Mouse (Mus musculus): ENCODE data around the gene Fcrl6.

Fcrl6 gene

DNA sequence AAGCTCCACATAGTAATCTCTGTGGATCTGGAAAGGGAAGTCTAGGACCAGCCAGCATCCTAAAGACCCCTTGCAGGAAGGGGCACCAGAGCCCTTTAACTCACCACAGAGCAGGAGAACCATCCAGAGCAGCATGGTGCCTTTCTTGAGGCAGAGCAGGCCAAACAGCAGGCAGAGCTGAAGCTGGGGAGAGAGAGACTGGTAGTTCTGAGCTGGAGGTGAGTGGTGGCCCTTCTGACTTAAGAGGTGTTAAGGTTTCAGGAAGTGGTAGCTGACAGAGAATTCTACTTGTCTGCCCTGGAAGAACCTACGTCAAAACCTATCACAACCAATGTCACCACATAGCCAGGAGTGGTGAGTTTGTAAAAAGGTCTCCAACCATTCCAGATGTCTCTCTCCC is at the start of gene Fcrl6:
Gene Fcrl6, minus strand, starts transcription at position 226 of the 400 bp plus-strand sequence.
- ChIA-PET POLR2A (no interaction called here), CTCF (interaction anchor here in 1 of 4 experiments (1.0 kb wide), 1 partner anchor 73 kb away, joined by 3 read pairs; no protein-coding TSS in a partner anchor)

GRCm38 (mm10) chr1:172651288-172651987 is 49.1 kb upstream of the Fcrl6 start:
- POLR2A ChIA-PET: interaction anchor here in 2 of 4 experiments (0.5 to 0.6 kb wide), 2 partner anchors 146 to 196 kb away, joined by 3 read pairs; no protein-coding TSS in a partner anchor
- CTCF ChIA-PET: interaction anchor here in 2 of 4 experiments (0.7 to 1.3 kb wide), 2 partner anchors 751 to 857 kb away, joined by 3 read pairs; no protein-coding TSS in a partner anchor

DNA sequence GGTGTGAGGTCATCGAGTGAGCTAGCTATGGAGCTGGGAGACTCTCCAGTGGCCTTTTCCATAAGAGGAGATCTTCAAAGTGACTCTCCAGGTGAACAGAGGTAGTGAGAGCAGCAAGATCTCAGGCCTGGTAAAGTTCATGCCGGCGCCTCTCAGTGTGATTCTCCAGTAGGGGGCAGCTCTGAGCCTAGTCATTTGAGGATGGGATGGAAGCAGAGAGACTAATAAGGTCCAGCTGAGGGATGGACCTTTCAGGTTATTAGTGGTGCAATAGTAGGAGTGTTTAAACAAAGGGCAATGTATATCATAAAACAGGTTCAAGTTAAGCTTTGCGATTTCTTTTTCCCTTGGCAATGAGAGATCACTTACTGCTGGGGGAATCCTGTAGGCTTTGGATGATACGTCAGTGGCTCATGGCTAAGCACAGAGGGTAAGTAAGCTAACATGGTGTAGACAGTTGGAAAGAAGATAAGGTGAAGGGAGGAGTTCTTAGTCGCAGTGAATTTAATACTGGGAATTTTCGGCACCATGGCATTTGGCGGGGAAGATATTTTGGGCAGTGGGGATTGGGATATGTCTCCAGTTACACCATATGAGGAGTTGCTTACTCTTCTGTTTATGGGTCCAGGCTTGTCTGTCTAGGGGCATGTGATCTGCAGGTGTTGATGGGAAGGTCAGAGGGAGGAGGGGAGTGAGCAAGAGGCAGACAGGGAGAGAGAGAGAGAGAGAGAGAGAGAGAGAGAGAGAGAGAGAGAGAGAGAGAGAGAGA is 48.4 kb upstream of the Fcrl6 start:
- ChIA-PET POLR2A (interaction anchor here in 1 of 4 experiments (0.6 to 0.8 kb wide), 2 partner anchors 146 to 706 kb away, joined by 3 read pairs; no protein-coding TSS in a partner anchor), CTCF (interaction anchor here in 3 of 4 experiments (0.5 to 1.5 kb wide), 6 partner anchors 31 to 858 kb away, joined by 3 to 4 read pairs (median 3); no protein-coding TSS in a partner anchor)

- POLR2A ChIA-PET: no interaction called here
- CTCF ChIA-PET: interaction anchor here in 1 of 4 experiments (0.6 kb wide), 1 partner anchor 108 kb away, joined by 3 read pairs; no protein-coding TSS in a partner anchor
Observed at GRCm38 (mm10) chr1:172649396-172649795, 47.0 kb upstream of the Fcrl6 start.

GRCm38 (mm10) chr1:172647236-172647635 is 44.9 kb upstream of the Fcrl6 start:
- CTCF ChIA-PET: no interaction called here
- POLR2A ChIA-PET: no interaction called here

DNA sequence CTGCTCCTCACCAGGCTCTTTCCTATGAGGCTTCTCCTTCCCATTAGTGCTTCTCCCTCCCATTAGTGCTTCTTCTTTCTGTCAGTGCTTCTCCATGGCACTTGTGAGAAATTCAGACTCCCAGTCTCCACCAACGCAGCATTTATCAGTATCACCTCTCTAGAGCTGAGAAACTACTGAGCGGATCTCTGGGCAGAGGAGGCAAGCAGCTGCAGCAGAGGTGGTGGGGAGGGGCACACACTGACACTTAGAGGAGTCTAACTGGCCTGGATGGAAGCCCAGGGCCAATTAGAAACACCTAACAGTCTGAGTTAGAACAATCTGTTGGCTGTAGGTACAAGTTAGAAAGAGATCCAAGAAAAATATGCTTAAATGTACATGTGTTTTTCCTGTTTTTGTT is 36.4 kb upstream of the Fcrl6 start:
- ChIA-PET CTCF (no interaction called here), POLR2A (no interaction called here)

GRCm38 (mm10) chr1:172637801-172638200 is 35.5 kb upstream of the Fcrl6 start:
- ChIA-PET CTCF (interaction anchor here in 3 of 4 experiments (0.6 to 1.5 kb wide), 6 partner anchors 20 to 342 kb away, joined by 3 to 4 read pairs (median 3); no protein-coding TSS in a partner anchor), POLR2A (no interaction called here)

DNA sequence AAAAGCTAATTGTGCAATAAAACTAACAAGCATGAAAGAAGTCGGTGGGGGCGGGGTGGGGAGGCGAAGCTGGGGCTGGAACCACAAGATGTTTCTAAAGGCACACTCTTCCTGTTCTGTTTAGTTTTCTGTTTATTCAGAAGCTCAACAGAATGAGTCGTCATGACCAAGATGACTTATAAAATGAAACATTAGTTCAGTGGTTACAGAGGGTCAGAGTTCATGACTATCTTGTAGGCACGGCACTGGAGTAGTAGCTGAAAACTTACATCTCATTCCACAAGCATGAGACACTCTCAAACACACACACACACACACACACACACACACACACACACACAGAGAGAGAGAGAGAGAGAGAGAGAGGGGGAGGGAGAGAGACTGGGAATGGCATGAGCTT is 33.9 kb upstream of the Fcrl6 start:
- CTCF ChIA-PET: interaction anchor here in 2 of 4 experiments (1.1 to 1.2 kb wide), 2 partner anchors 107 kb away, joined by 3 read pairs; no protein-coding TSS in a partner anchor
- POLR2A ChIA-PET: interaction anchor here in 1 of 4 experiments (0.6 kb wide), 1 partner anchor 110 kb away, joined by 3 read pairs; no protein-coding TSS in a partner anchor

GRCm38 (mm10) chr1:172635258-172635657 is 32.9 kb upstream of the Fcrl6 start:
- ChIA-PET POLR2A (no interaction called here), CTCF (interaction anchor here in 1 of 4 experiments (4.2 kb wide), 1 partner anchor 106 kb away, joined by 37 read pairs; no protein-coding TSS in a partner anchor)

- POLR2A ChIA-PET: interaction anchor here in 1 of 4 experiments (1.5 kb wide), 1 partner anchor 23 kb away, joined by 3 read pairs; no protein-coding TSS in a partner anchor
- CTCF ChIA-PET: interaction anchor here (0.7 to 4.2 kb wide), 8 partner anchors 15 to 144 kb away, joined by 3 to 37 read pairs (median 8); no protein-coding TSS in a partner anchor
Observed at GRCm38 (mm10) chr1:172634136-172634535, 31.8 kb upstream of the Fcrl6 start.

- POLR2A ChIA-PET: interaction anchor here in 2 of 4 experiments (1.2 to 1.8 kb wide), 4 partner anchors 25 to 118 kb away, joined by 3 to 5 read pairs (median 4); partner anchors contain the start of gene Cfap45 (in 1 of the 2)
Observed at GRCm38 (mm10) chr1:172632451-172633326, 30.3 kb upstream of the Fcrl6 start, which contains the start of gene Dusp23. Gene Dusp23, minus strand, starts transcription at chr1:172632962.

GRCm38 (mm10) chr1:172631721-172632120 is 29.4 kb upstream of the Fcrl6 start:
- ChIA-PET POLR2A (interaction anchor here in 1 of 4 experiments (1.2 to 1.8 kb wide), 3 partner anchors 69 to 117 kb away, joined by 3 to 5 read pairs (median 4); partner anchors contain the start of gene Cfap45), CTCF (interaction anchor here in 3 of 4 experiments (0.7 to 4.2 kb wide), 6 partner anchors 11 to 223 kb away, joined by 3 to 37 read pairs (median 5); no protein-coding TSS in a partner anchor)

More at GRCm38 (mm10) chr1:172632451-172633326, 30.3 kb upstream of the Fcrl6 start, which contains the start of gene Dusp23:
- CTCF ChIA-PET: interaction anchor here (0.5 to 4.2 kb wide), 32 partner anchors 9 to 801 kb away, joined by 3 to 37 read pairs (median 4); partner anchors contain the start of genes Cfap45 (in 1 of the 4), Copa (in 1 of the 4), Ncstn (in 1 of the 4) and Tagln2 (in 1 of the 4)

DNA sequence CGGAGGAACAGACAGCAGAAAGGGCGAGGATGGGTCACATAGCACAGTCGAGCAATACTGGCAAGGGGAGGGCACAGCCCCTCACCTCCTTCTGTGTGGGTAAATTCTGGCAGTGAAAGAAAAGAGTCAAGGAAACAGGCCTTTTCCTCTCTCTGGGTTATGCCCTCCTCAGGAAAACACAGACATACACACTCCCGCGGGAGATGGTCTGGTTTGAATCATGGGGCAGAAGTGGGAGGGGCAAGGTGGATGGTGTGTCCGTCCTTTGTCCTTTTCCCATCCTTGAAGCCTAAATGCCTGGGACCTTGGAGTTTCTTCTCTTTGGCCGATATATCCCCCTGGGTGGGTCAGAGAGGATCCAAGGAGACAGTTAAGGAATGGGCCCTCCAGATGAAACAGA is 27.5 kb upstream of the Fcrl6 start:
- ChIA-PET POLR2A (interaction anchor here in 1 of 4 experiments (0.6 kb wide), 1 partner anchor 1328 kb away, joined by 3 read pairs; no protein-coding TSS in a partner anchor), CTCF (no interaction called here)

- CTCF ChIA-PET: interaction anchor here in 1 of 4 experiments (1.1 kb wide), 1 partner anchor 97 kb away, joined by 3 read pairs; no protein-coding TSS in a partner anchor
Observed at GRCm38 (mm10) chr1:172626306-172626705, 24.0 kb upstream of the Fcrl6 start.

GRCm38 (mm10) chr1:172624081-172624480 is 21.7 kb upstream of the Fcrl6 start:
- ChIA-PET CTCF (interaction anchor here in 2 of 4 experiments (0.8 to 1.1 kb wide), 3 partner anchors 9 to 95 kb away, joined by 3 to 4 read pairs (median 3); no protein-coding TSS in a partner anchor), POLR2A (no interaction called here)

More at GRCm38 (mm10) chr1:172626306-172626705, 24.0 kb upstream of the Fcrl6 start:
- POLR2A ChIA-PET: no interaction called here

DNA sequence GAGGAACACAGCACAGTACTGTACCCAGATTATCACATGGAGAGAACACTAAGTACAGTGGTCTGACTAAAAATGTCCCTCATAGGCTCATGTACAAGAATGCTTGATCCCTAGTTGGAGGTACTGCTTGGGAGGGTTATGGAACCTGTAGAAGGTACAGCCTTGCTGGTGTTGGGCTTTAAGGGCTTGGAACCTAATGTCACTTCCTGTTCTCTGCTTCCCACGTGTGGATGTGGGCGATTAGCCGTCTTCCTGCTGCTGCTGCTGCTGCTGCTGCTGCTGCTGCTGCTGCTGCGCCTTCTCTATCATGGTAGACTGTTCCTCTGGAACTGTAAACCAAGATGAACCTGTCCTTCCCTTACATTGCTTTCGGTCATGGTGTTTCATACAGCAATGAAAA is 21.2 kb upstream of the Fcrl6 start:
- POLR2A ChIA-PET: no interaction called here

GRCm38 (mm10) chr1:172619235-172619634 is 16.9 kb upstream of the Fcrl6 start:
- POLR2A ChIA-PET: no interaction called here
- CTCF ChIA-PET: interaction anchor here (0.6 to 1.7 kb wide), 25 partner anchors 10 to 779 kb away, joined by 3 to 10 read pairs (median 4); partner anchors contain the start of genes Dusp23 (in 1 of the 4) and Slamf8 (in 1 of the 4)

More for the DNA sequence above, 21.2 kb upstream of the Fcrl6 start:
- CTCF ChIA-PET: interaction anchor here in 2 of 4 experiments (0.8 to 1.1 kb wide), 2 partner anchors 10 to 95 kb away, joined by 3 read pairs; no protein-coding TSS in a partner anchor

All from embryonic stem cell, embryonic (primary cell).